Mouse (Mus musculus): ENCODE results near the gene Oscp1.
A peak's percentile ranks its signal among the peaks of the same experiment; 100 is the strongest.

- TF ChIP-seq CTCF (IDR thresholded peaks at IDR 0.05; ENCODE audit: control insufficient read depth, insufficient read depth, insufficient read length) (no peak), MAX (IDR thresholded peaks at IDR 0.05) (peak; percentile 34), CEBPB (IDR thresholded peaks at IDR 0.05; ENCODE audit: low read depth) (peak; percentile 98), USF1 (IDR thresholded peaks at IDR 0.05; ENCODE audit: low read depth) (no peak), MYOD1 (IDR thresholded peaks at IDR 0.05; ENCODE audit: control insufficient read depth, insufficient read length, low read depth) (peak; percentile 6), FOSL1 (IDR thresholded peaks at IDR 0.05; ENCODE audit: insufficient read depth, low read length, poor library complexity, severe bottlenecking) (peak; percentile 88)
Measured at GRCm38 (mm10) chr4:126103057-126103581, 44.8 kb downstream of the Oscp1 start.

Measured in C2C12 (cell line).